ENCODE assay signal across 19 mouse cellular contexts in the genomic region with DNA sequence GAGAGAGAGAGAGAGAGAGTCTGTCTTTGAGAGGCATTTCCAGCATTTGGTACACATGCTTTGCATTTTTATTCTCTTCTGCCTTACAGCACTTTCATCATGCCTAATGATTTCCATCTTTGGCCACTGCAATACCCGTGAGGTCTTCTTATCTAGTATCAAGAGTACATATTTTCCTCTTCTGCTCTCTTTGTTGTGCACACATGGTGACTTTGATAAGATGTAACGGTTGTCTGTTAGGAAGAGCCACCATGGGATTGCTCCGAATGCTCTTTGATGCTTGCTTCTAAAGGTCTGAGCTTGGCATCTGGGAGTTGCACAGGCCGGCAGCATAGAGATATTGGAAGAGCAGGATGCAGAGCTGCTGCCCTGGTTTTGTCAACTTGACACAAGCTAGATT. TPM values are rescaled to one million over a fixed set of nuclear protein-coding genes. Genes with fewer than 3 reads are reported as not detected.
A peak's percentile ranks its signal among the peaks of the same experiment; 100 is the strongest.
DNase-seq lines count a peak whose midpoint lies in the region; ATAC-seq and TF ChIP-seq lines count a peak whose summit lies in the region.
"Had no signal": no experiment of that assay in that cellular context is flagged by ENCODE, and none has a peak within 500 bp of the region (broad histone marks: within the 10 kb centered on the region; RNA-seq: fewer than 3 reads in every experiment).

No protein-coding gene starts in this region.

- H3K27me3 ChIP-seq in midbrain, embryonic 12.5 days = no peaks in the 10 kb centered on the region
- no peaks in the 10 kb centered on the region for H3K27me3 ChIP-seq in midbrain, embryonic 10.5 days (ENCODE audit: low read depth, poor library complexity, severe bottlenecking)
- H3K27me3 ChIP-seq in MEL (ENCODE audit: control insufficient read depth in 1 of 2, insufficient read depth in 2 of 2, low read length in 2 of 2) = no peaks in the 10 kb centered on the region
- H3K27me3 ChIP-seq in midbrain, embryonic 16.5 days (ENCODE audit: control insufficient read depth, insufficient read depth, low read depth, low read length) = no peaks in the 10 kb centered on the region
- H3K27me3 ChIP-seq: embryonic facial prominence, embryonic 15.5 days; heart, embryonic 12.5 days; hindbrain, embryonic 15.5 days had no signal

- no peak for TF ChIP-seq RAD21 in MEL (IDR thresholded peaks at IDR 0.05; ENCODE audit: low read depth, low read length)

- no peaks in the 10 kb centered on the region for H3K36me3 ChIP-seq in midbrain, embryonic 12.5 days
- no peaks in the 10 kb centered on the region for H3K36me3 ChIP-seq in midbrain, embryonic 10.5 days
- peaks cover 0 to 19% of the 10 kb centered on the region in 2 experiments; a peak in 2 of 4 replicates for H3K36me3 ChIP-seq in MEL (ENCODE audit: control insufficient read depth in 1 of 2, insufficient read depth in 2 of 2, low read length in 2 of 2)
- H3K36me3 ChIP-seq in midbrain, embryonic 16.5 days (ENCODE audit: control insufficient read depth, insufficient read depth, low read length) = no peaks in the 10 kb centered on the region
- H3K36me3 ChIP-seq: embryonic facial prominence, embryonic 15.5 days; forebrain, embryonic 10.5 days; heart, embryonic 12.5 days; hindbrain, embryonic 15.5 days had no signal

- H3K9me3 ChIP-seq in midbrain, embryonic 12.5 days = peaks cover 3% of the 10 kb centered on the region; the same call in 1 of the 2 replicates
- no peaks in the 10 kb centered on the region for H3K9me3 ChIP-seq in midbrain, embryonic 10.5 days (replicated peaks)
- no peaks in the 10 kb centered on the region for H3K9me3 ChIP-seq in MEL (replicated peaks; ENCODE audit: insufficient read depth, low read length)
- no peaks in the 10 kb centered on the region for H3K9me3 ChIP-seq in midbrain, embryonic 16.5 days (replicated peaks; ENCODE audit: control insufficient read depth, low read length, poor library complexity, severe bottlenecking)
- H3K9me3 ChIP-seq: embryonic facial prominence, embryonic 15.5 days; forebrain, embryonic 10.5 days; hindbrain, embryonic 15.5 days had no signal

- no peak overlapping the region for H3K9ac ChIP-seq in midbrain, embryonic 12.5 days (replicated peaks)
- H3K9ac ChIP-seq in MEL (ENCODE audit: control insufficient read depth, low read depth, low read length, poor library complexity, severe bottlenecking) = peak overlapping the region; percentile 15; the same call in 1 of the 2 replicates
- H3K9ac ChIP-seq in midbrain, embryonic 16.5 days (ENCODE audit: low read depth, low read length) = no peak overlapping the region
- H3K9ac ChIP-seq: embryonic facial prominence, embryonic 15.5 days; heart, embryonic 12.5 days; hindbrain, embryonic 15.5 days had no signal

- no peak for DNase-seq in midbrain, embryonic 10.5 days (ENCODE audit: low spot score)
- DNase-seq in MEL (ENCODE audit: low read depth, low spot score) = peak; percentile 57
- DNase-seq in heart, adult 8-10 months (ENCODE audit: low spot score) = no peak
- no peak for DNase-seq in urinary bladder, adult 2 months (ENCODE audit: low spot score)
- DNase-seq: adrenal gland, postnatal 10 days; cerebellum, adult 11-12 months; cerebellum, adult 9-11 months; cerebellum, postnatal 36 days; gastrocnemius, postnatal 10 days; heart, adult 2 months had no signal

- H3K4me1 ChIP-seq in midbrain, embryonic 12.5 days = no peaks in the 10 kb centered on the region; the same call in 1 of the 2 replicates
- H3K4me1 ChIP-seq in midbrain, embryonic 10.5 days = no peaks in the 10 kb centered on the region
- H3K4me1 ChIP-seq in MEL (ENCODE audit: control insufficient read depth in 1 of 2, insufficient read depth in 2 of 2, low read length in 2 of 2) = peaks cover 17 to 20% of the 10 kb centered on the region in 2 experiments
- H3K4me1 ChIP-seq in midbrain, embryonic 16.5 days (ENCODE audit: control insufficient read depth, insufficient read depth, low read length) = no peaks in the 10 kb centered on the region
- H3K4me1 ChIP-seq: embryonic facial prominence, embryonic 15.5 days; forebrain, embryonic 10.5 days; heart, embryonic 12.5 days had no signal

- ATAC-seq in midbrain, embryonic 12.5 days (ENCODE audit: low FRiP score, low read depth) = no peak
- ATAC-seq in megakaryocyte progenitor cell, adult 5-6 weeks (replicated peaks; ENCODE audit: poor library complexity) = peak; percentile 78
- ATAC-seq in midbrain, embryonic 16.5 days = peak; percentile 32; the same call in 1 of the 2 replicates
- ATAC-seq: forebrain, embryonic 14.5 days had no signal

- no peaks in the 10 kb centered on the region for H3K79me2 ChIP-seq in MEL (ENCODE audit: control insufficient read depth, insufficient read depth, low read length, poor library complexity)

- H3K27ac ChIP-seq in midbrain, embryonic 12.5 days (replicated peaks) = 0 out of 2 replicates have a peak overlapping the region, but pooled peaks have one; percentile 11
- H3K27ac ChIP-seq in midbrain, embryonic 10.5 days (replicated peaks) = no peak overlapping the region
- H3K27ac ChIP-seq in MEL (ENCODE audit: control insufficient read depth, low read depth, low read length) = peak overlapping the region; percentile 79
- H3K27ac ChIP-seq in midbrain, embryonic 16.5 days (ENCODE audit: low read length) = peak overlapping the region; percentile 2; the same call in 1 of the 2 replicates
- H3K27ac ChIP-seq: embryonic facial prominence, embryonic 15.5 days; forebrain, embryonic 10.5 days; heart, adult 2 months; hindbrain, embryonic 15.5 days had no signal

- no peak overlapping the region for H3K4me2 ChIP-seq in midbrain, embryonic 12.5 days (replicated peaks)
- no peak overlapping the region for H3K4me2 ChIP-seq in midbrain, embryonic 16.5 days (ENCODE audit: low read length)
- H3K4me2 ChIP-seq: embryonic facial prominence, embryonic 15.5 days; heart, embryonic 12.5 days; hindbrain, embryonic 15.5 days had no signal

- TF ChIP-seq CTCF in MEL (IDR thresholded peaks at IDR 0.05 in 2 of 3, conservative IDR thresholded peaks at IDR 0.05 in 1 of 3; ENCODE audit: control insufficient read depth in 1 of 3, insufficient read depth in 1 of 3, low read depth in 2 of 3, low read length in 3 of 3, poor library complexity in 1 of 3, severe bottlenecking in 1 of 3) = no peak

- 78% methylated on average over 4 of the region's 4 CpGs for WGBS in midbrain, embryonic 12.5 days
- WGBS in midbrain, embryonic 10.5 days = 87% methylated on average over 4 of the region's 4 CpGs
- 50% methylated on average over 4 of the region's 4 CpGs for WGBS in midbrain, embryonic 16.5 days

- no peak for TF ChIP-seq POLR2A in MEL (IDR thresholded peaks at IDR 0.05; ENCODE audit: control insufficient read depth in 1 of 2, insufficient read depth in 1 of 2, low read depth in 1 of 2, low read length in 2 of 2, poor library complexity in 1 of 2)

- H3K4me3 ChIP-seq in midbrain, embryonic 12.5 days = no peak overlapping the region
- no peak overlapping the region for H3K4me3 ChIP-seq in midbrain, embryonic 10.5 days
- peak overlapping the region; percentile 25 to 59; a peak in 3 of 4 replicates for H3K4me3 ChIP-seq in MEL (ENCODE audit: control insufficient read depth in 1 of 2, insufficient read depth in 1 of 2, low read depth in 2 of 2, low read length in 2 of 2)
- H3K4me3 ChIP-seq in midbrain, embryonic 16.5 days (ENCODE audit: low read depth, low read length) = no peak overlapping the region
- H3K4me3 ChIP-seq: embryonic facial prominence, embryonic 15.5 days; erythroblast, embryonic 14.5 days; forebrain, embryonic 10.5 days; heart, adult 2 months; heart, embryonic 12.5 days; hindbrain, embryonic 15.5 days had no signal

- peak; percentile 89 to 94 for TF ChIP-seq EP300 in MEL (IDR thresholded peaks at IDR 0.05; ENCODE audit: low read depth in 1 of 2, low read length in 2 of 2)

TF ChIP-seq in MEL, 35 proteins besides CTCF, POLR2A, EP300 and RAD21 (continues in another document):
- TF ChIP-seq NRF1 (IDR thresholded peaks at IDR 0.05; ENCODE audit: insufficient read depth, low read depth, low read length, poor library complexity, severe bottlenecking) = no peak
- TF ChIP-seq TBP (IDR thresholded peaks at IDR 0.05; ENCODE audit: low read depth, low read length) = no peak
- TF ChIP-seq RCOR1 (IDR thresholded peaks at IDR 0.05; ENCODE audit: low read depth, low read length) = peak; percentile 55
- TF ChIP-seq ZNF384 (IDR thresholded peaks at IDR 0.05; ENCODE audit: low read depth, low read length) = no peak
- no peak for TF ChIP-seq ZMIZ1 (IDR thresholded peaks at IDR 0.05; ENCODE audit: low read depth, low read length)
- peak; percentile 79 for TF ChIP-seq SIN3A (IDR thresholded peaks at IDR 0.05; ENCODE audit: low read length)
- peak; percentile 40; the same call in 1 of the 2 replicates for TF ChIP-seq KAT2A (conservative IDR thresholded peaks at IDR 0.05; ENCODE audit: low read depth, low read length)
- TF ChIP-seq POLR2AphosphoS5 (IDR thresholded peaks at IDR 0.05; ENCODE audit: borderline replicate concordance, low read depth, low read length) = no peak
- TF ChIP-seq USF1 (IDR thresholded peaks at IDR 0.05; ENCODE audit: low read depth, low read length) = peak; percentile 19; the same call in 1 of the 2 replicates
- 0 out of 2 replicates have a peak, but pooled peaks have one; percentile 10 for TF ChIP-seq NELFE (IDR thresholded peaks at IDR 0.05; ENCODE audit: low read depth, low read length)
- peak; percentile 43; the same call in 1 of the 2 replicates for TF ChIP-seq ELF1 (IDR thresholded peaks at IDR 0.05; ENCODE audit: low read depth, low read length)
- no peak for TF ChIP-seq SMC3 (IDR thresholded peaks at IDR 0.05; ENCODE audit: low read depth, low read length)
- peak; percentile 48 for TF ChIP-seq TAL1 (IDR thresholded peaks at IDR 0.05; ENCODE audit: low read length)
- no peak for TF ChIP-seq MAFK (IDR thresholded peaks at IDR 0.05; ENCODE audit: borderline replicate concordance, low read depth, low read length)
- peak; percentile 60 for TF ChIP-seq MAX (IDR thresholded peaks at IDR 0.05; ENCODE audit: low read length)
- TF ChIP-seq JUND (IDR thresholded peaks at IDR 0.05; ENCODE audit: low read depth, low read length) = 0 out of 2 replicates have a peak, but pooled peaks have one; percentile 73
- no peak for TF ChIP-seq GABPA (IDR thresholded peaks at IDR 0.05; ENCODE audit: low read depth, low read length)

RNA-seq across cellular contexts. Expression of a gene that starts 49.2 kb away (rescaled TPM):
- 11.9 and 12.8 TPM in 2 replicates for polyA plus RNA-seq in midbrain, embryonic 12.5 days (2016; fragmentation: Nextera tagmentation; extraction: Ambion mirVana)
- polyA plus RNA-seq in midbrain, embryonic 10.5 days (2016; fragmentation: Nextera tagmentation; extraction: Ambion mirVana) = 4.1 and 9.6 TPM in 2 replicates
- 0.08 TPM in 1 of 2 replicates, not detected in the other for total RNA-seq in MEL (2012; rRNA removed)
- under 1 TPM in 1 of 2 experiments, not detected in 1; 0.08 TPM for polyA plus RNA-seq in MEL (2012; ENCODE audit: insufficient read depth in 1 of 2, insufficient read length in 2 of 2, low read depth in 1 of 2, low replicate concordance in 2 of 2, missing spikeins in 1 of 2)
- 0.05 and 0.44 TPM in 2 replicates for total RNA-seq in megakaryocyte progenitor cell, adult 5-6 weeks (2015)
- total RNA-seq in megakaryocyte progenitor cell, adult 5-6 weeks (2017) = 0.10 and 0.17 TPM in 2 replicates
- 4.3 and 4.8 TPM in 2 replicates for polyA plus RNA-seq in midbrain, embryonic 16.5 days (2015; fragmentation: Nextera tagmentation; extraction: Ambion mirVana)
- total RNA-seq in heart, adult 8-10 months (2022) = 1 to 10 TPM; 3.7 to 4.8 (median 4.2) TPM
- 19.5 and 21.2 TPM in 2 replicates for polyA plus RNA-seq in urinary bladder, adult 2 months (2012; rRNA removed)

Comparison
In these comparisons a context has a peak if more than half of its experiments do, and no peak if none do; other contexts are left out.
1. H3K4me3 ChIP-seq: peak in MEL (2 of 2); none in midbrain, embryonic 12.5 days (single experiment), midbrain, embryonic 10.5 days (single experiment) and midbrain, embryonic 16.5 days (single experiment).